Mouse (Mus musculus): ENCODE measurements around the gene Sgcd.

DNA sequence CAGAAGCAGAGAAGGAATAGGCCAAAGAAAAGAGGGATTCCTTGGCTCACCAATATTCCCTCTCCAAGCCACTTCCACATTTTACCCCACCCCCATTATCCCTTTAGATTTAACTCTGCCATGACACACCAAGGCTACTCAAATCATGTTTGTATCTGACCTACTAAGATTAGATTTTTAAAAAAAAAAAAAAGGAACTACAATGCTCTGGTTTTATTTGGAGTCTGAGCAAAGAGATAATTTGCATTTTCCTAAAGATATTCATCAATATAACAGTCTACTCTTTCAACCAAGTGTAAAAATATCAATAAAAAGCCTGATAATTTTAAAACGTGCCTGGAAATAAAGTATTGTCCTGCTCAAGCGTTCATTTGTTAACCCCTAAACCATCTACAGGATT is 543.1 kb downstream of the Sgcd start:
- no peak for TF ChIP-seq POLR2A (IDR thresholded peaks at IDR 0.05; ENCODE audit: insufficient read depth, low read depth, low read length)
- no peak for TF ChIP-seq CTCF (IDR thresholded peaks at IDR 0.05)
- no peak for TF ChIP-seq EP300 (IDR thresholded peaks at IDR 0.05; ENCODE audit: insufficient read depth, low read depth, low read length)
